Comparison of ENCODE assay signal across 8 mouse cellular contexts in genomic region chr9:81633437-81633973, GRCm38 (mm10). TPM values are rescaled to one million over a fixed set of nuclear protein-coding genes. Genes with fewer than 3 reads are reported as not detected.
DNase-seq lines count a peak whose midpoint lies in the region; ATAC-seq lines count a peak whose summit lies in the region.

Gene Htr1b, minus strand, starts transcription at chr9:81633828.

- H3K9me3 ChIP-seq in forebrain, embryonic 16.5 days (ENCODE audit: control insufficient read depth, low read length) = no peaks in the 10 kb centered on the region
- H3K9me3 ChIP-seq in intestine, embryonic 14.5 days (ENCODE audit: control insufficient read depth, low read length) = no peaks in the 10 kb centered on the region
- H3K9me3 ChIP-seq in midbrain, embryonic 11.5 days (ENCODE audit: control insufficient read depth, low read length) = no peaks in the 10 kb centered on the region

- peak within 1 kb of the TSS; percentile 67 for H3K4me2 ChIP-seq in forebrain, embryonic 16.5 days (ENCODE audit: low read length)
- H3K4me2 ChIP-seq in intestine, embryonic 14.5 days (ENCODE audit: low read length) = peak within 1 kb of the TSS; percentile 94
- peak within 1 kb of the TSS; percentile 99 for H3K4me2 ChIP-seq in midbrain, embryonic 11.5 days

- H3K9ac ChIP-seq in forebrain, embryonic 16.5 days (replicated peaks; ENCODE audit: low read depth, low read length) = peak within 1 kb of the TSS; percentile 44
- H3K9ac ChIP-seq in intestine, embryonic 14.5 days (ENCODE audit: low read length) = peak within 1 kb of the TSS; percentile 29
- peak within 1 kb of the TSS; percentile 62 for H3K9ac ChIP-seq in midbrain, embryonic 11.5 days (ENCODE audit: low read length)

- no peaks in the 10 kb centered on the region for H3K36me3 ChIP-seq in forebrain, embryonic 16.5 days (ENCODE audit: control insufficient read depth, insufficient read depth)
- H3K36me3 ChIP-seq in intestine, embryonic 14.5 days (ENCODE audit: control insufficient read depth, insufficient read depth, low read length) = no peaks in the 10 kb centered on the region
- no peaks in the 10 kb centered on the region for H3K36me3 ChIP-seq in midbrain, embryonic 11.5 days (ENCODE audit: control insufficient read depth, insufficient read depth, low read length)

- peaks cover 19% of the 10 kb centered on the region for H3K27me3 ChIP-seq in forebrain, embryonic 16.5 days (replicated peaks; ENCODE audit: control insufficient read depth, insufficient read depth, low read length)
- H3K27me3 ChIP-seq in intestine, embryonic 14.5 days (replicated peaks; ENCODE audit: control insufficient read depth, insufficient read depth, low read length) = peaks cover 47% of the 10 kb centered on the region
- peaks cover 24% of the 10 kb centered on the region for H3K27me3 ChIP-seq in midbrain, embryonic 11.5 days (ENCODE audit: control insufficient read depth, insufficient read depth, low read length)

- peak; percentile 85 for ATAC-seq in forebrain, embryonic 16.5 days
- peak; percentile 84 for ATAC-seq in intestine, embryonic 14.5 days (replicated peaks; ENCODE audit: low FRiP score, low TSS enrichment, low read depth)
- ATAC-seq in midbrain, embryonic 11.5 days (ENCODE audit: low FRiP score) = peak; percentile 81
- ATAC-seq in erythroblast, adult 5-6 weeks (replicated peaks; ENCODE audit: low FRiP score, poor library complexity, severe bottlenecking) = no peak

- H3K27ac ChIP-seq in forebrain, embryonic 16.5 days (ENCODE audit: low read length) = no peak within 1 kb of the TSS
- no peak within 1 kb of the TSS for H3K27ac ChIP-seq in intestine, embryonic 14.5 days (ENCODE audit: low read depth)
- no peak within 1 kb of the TSS for H3K27ac ChIP-seq in midbrain, embryonic 11.5 days (ENCODE audit: low read depth, low read length)

- H3K4me3 ChIP-seq in forebrain, embryonic 16.5 days (replicated peaks; ENCODE audit: low read length) = peak within 1 kb of the TSS; percentile 50
- peak within 1 kb of the TSS; percentile 64 for H3K4me3 ChIP-seq in intestine, embryonic 14.5 days (ENCODE audit: low read depth, low read length)
- peak within 1 kb of the TSS; percentile 64 for H3K4me3 ChIP-seq in midbrain, embryonic 11.5 days (ENCODE audit: low read depth, low read length)

- under 1% methylated on average over 26 of the region's 26 CpGs for WGBS in forebrain, embryonic 16.5 days
- under 1% methylated on average over 24 of the region's 26 CpGs for WGBS in intestine, embryonic 14.5 days
- 0% methylated on average over 19 of the region's 26 CpGs for WGBS in midbrain, embryonic 11.5 days

- peak; percentile 69 for DNase-seq in ES-CJ7 (ENCODE audit: low read depth, low spot score)
- peak; percentile 22 to 39 for DNase-seq in adrenal gland, adult 18-20 months (ENCODE audit: low spot score in 2 of 2)
- no peak for DNase-seq in intestine, embryonic 14.5 days (ENCODE audit: low spot score)
- DNase-seq in left cerebral cortex, postnatal 10 days (ENCODE audit: extremely low spot score in 1 of 2, low spot score in 2 of 2) = peak in 1 of 2 experiments; percentile 31
- DNase-seq in midbrain, embryonic 11.5 days (ENCODE audit: low spot score, missing footprints) = peak; percentile 97
- peak; percentile 7 to 15 for DNase-seq in thymus, postnatal 36 days

- intact Hi-C loops in left cerebral cortex, postnatal 10 days (cut with DNase I) = loop anchor here (10.0 kb wide), 4 partner anchors 231 to 1329 kb away; partner anchors contain the start of gene Mei4

- H3K4me1 ChIP-seq in forebrain, embryonic 16.5 days (replicated peaks; ENCODE audit: control insufficient read depth, insufficient read depth, low read length) = peaks cover 17% of the 10 kb centered on the region
- 0 out of 2 replicates have a peak, but pooled peaks cover 6% of the 10 kb centered on the region for H3K4me1 ChIP-seq in intestine, embryonic 14.5 days (replicated peaks; ENCODE audit: control insufficient read depth, insufficient read depth, low read length)
- peaks cover 8% of the 10 kb centered on the region for H3K4me1 ChIP-seq in midbrain, embryonic 11.5 days (ENCODE audit: control insufficient read depth, insufficient read depth, low read length)

RNA-seq across cellular contexts. Expression of gene Htr1b, which starts in this region (rescaled TPM):
- total RNA-seq in adrenal gland, adult 18-20 months (2021) = 10 to 100 TPM; 12.7 to 16.6 TPM
- 1.1 and 2.4 TPM in 2 replicates for polyA plus RNA-seq in forebrain, embryonic 16.5 days (2015; fragmentation: Nextera tagmentation; extraction: Ambion mirVana)
- 0.46 and 0.78 TPM in 2 replicates for polyA plus RNA-seq in intestine, embryonic 14.5 days (2014; fragmentation: Nextera tagmentation; extraction: Ambion mirVana)
- 10 to 100 TPM; 11.3 to 12.6 TPM for total RNA-seq in left cerebral cortex, postnatal 10 days (2021)
- 0.41 and 0.44 TPM in 2 replicates for polyA plus RNA-seq in midbrain, embryonic 11.5 days (2014; fragmentation: Nextera tagmentation; extraction: Ambion mirVana)
- not detected in 2 replicates for total RNA-seq in erythroblast, adult 5-6 weeks (2015; ENCODE audit: low replicate concordance)
- 0.43 TPM in 1 of 2 replicates, not detected in the other for total RNA-seq in erythroblast, adult 5-6 weeks (2017; ENCODE audit: low replicate concordance)

Comparison
In these comparisons a context has a peak if more than half of its experiments do, and no peak if none do; other contexts are left out.
1. RNA of gene Htr1b (total RNA-seq): 12.7 to 16.6 TPM in adrenal gland, adult 18-20 months and 11.3 to 12.6 TPM in left cerebral cortex, postnatal 10 days; 0.43 TPM in erythroblast, adult 5-6 weeks; every median in the first group is over 4 times any median in the second.
2. Peak in ATAC-seq, H3K4me3 ChIP-seq, H3K9ac ChIP-seq and H3K4me2 ChIP-seq in intestine, embryonic 14.5 days; RNA of the gene not detected or under 1 TPM.
3. Peak in DNase-seq, ATAC-seq, H3K4me3 ChIP-seq, H3K9ac ChIP-seq and H3K4me2 ChIP-seq in midbrain, embryonic 11.5 days; RNA of the gene not detected or under 1 TPM.
4. Peak in every context shown above with its lines, with median percentiles within 50 percentile points of each other: H3K4me2 ChIP-seq, H3K4me3 ChIP-seq and H3K9ac ChIP-seq.